ENCODE assay signal across 10 mouse cellular contexts in the genomic region with DNA sequence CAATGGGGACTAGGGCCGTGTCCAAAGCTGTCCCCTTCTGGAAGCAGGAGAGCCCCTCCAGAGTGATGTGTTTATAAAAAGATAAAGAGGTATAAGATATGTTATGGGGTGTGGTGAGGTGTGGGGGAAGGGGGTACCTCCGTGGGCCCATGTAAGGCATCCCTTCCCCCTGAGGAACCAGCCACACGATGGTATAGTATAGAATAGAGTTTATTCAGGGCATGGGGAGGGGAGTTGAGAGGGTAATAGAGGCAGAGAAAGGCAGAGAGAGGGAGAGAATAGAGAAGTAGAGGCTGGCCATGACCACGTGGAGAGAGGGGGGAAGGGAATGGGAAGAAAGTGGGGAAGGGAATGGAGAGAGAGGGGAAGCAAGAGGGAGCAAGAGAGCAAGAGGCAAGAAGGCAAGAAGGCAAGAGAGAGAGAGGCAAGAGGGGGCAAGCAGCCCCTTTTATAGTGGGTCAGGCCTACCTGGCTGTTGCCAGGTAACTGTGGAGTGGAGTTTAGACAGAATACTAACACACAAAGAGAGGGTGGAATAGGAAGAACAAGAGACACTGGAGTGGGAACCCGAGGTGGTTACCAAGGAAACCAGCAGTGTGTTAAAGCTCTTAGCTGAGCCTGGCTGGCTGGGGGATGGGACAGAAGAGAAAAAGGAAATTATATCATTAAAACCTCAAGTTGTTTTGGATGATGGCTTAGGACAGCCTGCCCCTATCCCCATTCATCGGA. TPM values are rescaled to one million over a fixed set of nuclear protein-coding genes. Genes with fewer than 3 reads are reported as not detected.
A peak's percentile ranks its signal among the peaks of the same experiment; 100 is the strongest.
DNase-seq lines count a peak whose midpoint lies in the region; ATAC-seq lines count a peak whose summit lies in the region.
"Had no signal": no experiment of that assay in that cellular context is flagged by ENCODE, and none has a peak within 500 bp of the region (broad histone marks: within the 10 kb centered on the region; RNA-seq: fewer than 3 reads in every experiment).

No protein-coding gene starts in this region.

- peak; percentile 12 for DNase-seq in ZHBTc4 (ENCODE audit: low read depth, low spot score)
- peak; percentile 8 for DNase-seq in embryonic facial prominence, embryonic 14.5 days (ENCODE audit: low spot score)
- DNase-seq in induced T-regulatory cell, adult 2 months (ENCODE audit: low read depth): peak; percentile 44
- DNase-seq in ovary, postnatal 36 days (ENCODE audit: low spot score): no peak
- DNase-seq in kidney, adult 18-20 months: no peak
- DNase-seq in heart, adult 9 months (ENCODE audit: low spot score in 2 of 2): no peak
- DNase-seq: gastrocnemius, postnatal 25 days; kidney, adult 11 months had no signal

- no peak; the same call in 1 of the 2 replicates for ATAC-seq in embryonic facial prominence, embryonic 14.5 days (ENCODE audit: low read depth)
- ATAC-seq in neural tube, embryonic 13.5 days (ENCODE audit: low read depth): peak; percentile 88

- WGBS in embryonic facial prominence, embryonic 14.5 days: 45% methylated on average over 6 of the region's 6 CpGs
- WGBS in neural tube, embryonic 13.5 days: 49% methylated on average over 6 of the region's 6 CpGs

- H3K4me3 ChIP-seq in embryonic facial prominence, embryonic 14.5 days (ENCODE audit: low read depth, low read length): no peak overlapping the region
- H3K4me3 ChIP-seq in neural tube, embryonic 13.5 days: no peak overlapping the region

- H3K27ac ChIP-seq in embryonic facial prominence, embryonic 14.5 days (replicated peaks; ENCODE audit: low read depth, low read length): no peak overlapping the region
- peak overlapping the region; percentile 56; the same call in 1 of the 2 replicates for H3K27ac ChIP-seq in neural tube, embryonic 13.5 days (replicated peaks)

- H3K9ac ChIP-seq in embryonic facial prominence, embryonic 14.5 days (ENCODE audit: low read depth, low read length): no peak overlapping the region
- no peak overlapping the region for H3K9ac ChIP-seq in neural tube, embryonic 13.5 days

- H3K4me2 ChIP-seq in embryonic facial prominence, embryonic 14.5 days (ENCODE audit: low read depth, low read length): no peak overlapping the region
- no peak overlapping the region for H3K4me2 ChIP-seq in neural tube, embryonic 13.5 days

- no peaks in the 10 kb centered on the region for H3K9me3 ChIP-seq in embryonic facial prominence, embryonic 14.5 days (ENCODE audit: control insufficient read depth, low read length)
- H3K9me3 ChIP-seq in neural tube, embryonic 13.5 days: no peaks in the 10 kb centered on the region

- H3K27me3 ChIP-seq in embryonic facial prominence, embryonic 14.5 days (replicated peaks; ENCODE audit: control insufficient read depth, insufficient read depth, low read length): peaks cover 6% of the 10 kb centered on the region
- peaks cover 34% of the 10 kb centered on the region for H3K27me3 ChIP-seq in neural tube, embryonic 13.5 days

- no peaks in the 10 kb centered on the region for H3K36me3 ChIP-seq in embryonic facial prominence, embryonic 14.5 days (ENCODE audit: control insufficient read depth, insufficient read depth, low read length)
- H3K36me3 ChIP-seq in neural tube, embryonic 13.5 days: no peaks in the 10 kb centered on the region

- no peaks in the 10 kb centered on the region for H3K4me1 ChIP-seq in embryonic facial prominence, embryonic 14.5 days (ENCODE audit: control insufficient read depth, insufficient read depth, low read length)
- peaks cover 9% of the 10 kb centered on the region; the same call in 1 of the 2 replicates for H3K4me1 ChIP-seq in neural tube, embryonic 13.5 days (replicated peaks)

RNA-seq across cellular contexts. Expression of gene Cxcr3, which starts 6.4 kb away (rescaled TPM):
- 0.58 and 0.82 TPM in 2 replicates for polyA plus RNA-seq in embryonic facial prominence, embryonic 14.5 days (2014; fragmentation: Nextera tagmentation; extraction: Ambion mirVana)
- polyA plus RNA-seq in neural tube, embryonic 13.5 days (2015; fragmentation: Nextera tagmentation; extraction: Ambion mirVana): 0.25 and 0.28 TPM in 2 replicates

RNA-seq across cellular contexts. Expression of gene Gm4779, which starts 53.7 kb away (rescaled TPM):
- polyA plus RNA-seq in embryonic facial prominence, embryonic 14.5 days (2014; fragmentation: Nextera tagmentation; extraction: Ambion mirVana): 0.12 and 0.18 TPM in 2 replicates
- polyA plus RNA-seq in neural tube, embryonic 13.5 days (2015; fragmentation: Nextera tagmentation; extraction: Ambion mirVana): not detected in 2 replicates
- polyA plus RNA-seq: liver, adult 2 months had no signal

RNA-seq across cellular contexts. Expression of gene 8030474K03Rik, which starts 54.0 kb away (rescaled TPM):
- polyA plus RNA-seq in embryonic facial prominence, embryonic 14.5 days (2014; fragmentation: Nextera tagmentation; extraction: Ambion mirVana): 0.22 TPM in 1 of 2 replicates, not detected in the other
- not detected in 2 replicates for polyA plus RNA-seq in neural tube, embryonic 13.5 days (2015; fragmentation: Nextera tagmentation; extraction: Ambion mirVana)
- polyA plus RNA-seq: liver, adult 2 months had no signal

Comparison
In these comparisons a context has a peak if more than half of its experiments do, and no peak if none do; other contexts are left out.
1. DNase-seq: peak in ZHBTc4 (single experiment), embryonic facial prominence, embryonic 14.5 days (single experiment) and induced T-regulatory cell, adult 2 months (single experiment); none in ovary, postnatal 36 days (single experiment), kidney, adult 18-20 months (single experiment) and heart, adult 9 months (0 of 2).